Mouse (Mus musculus): ENCODE data around the gene Palld. TPM values are rescaled to one million over a fixed set of nuclear protein-coding genes. Genes with fewer than 3 reads are reported as not detected.

Gene Palld
- polyA plus RNA-seq, 1 experiment from 2014 or later = 62.9 TPM

- WGBS = 3% methylated on average over 8 of the region's 8 CpGs
- DNase-seq (ENCODE audit: low spot score) (peak; percentile 61), ATAC-seq (ENCODE audit: insufficient number of reproducible peaks, low FRiP score, low TSS enrichment, low read depth) (no peak)
- Histone ChIP-seq H3K27ac (replicated peaks; ENCODE audit: low read depth, low read length) (0 out of 2 replicates have a peak overlapping the region, but pooled peaks have one; percentile 1), H3K27me3 (ENCODE audit: control insufficient read depth, insufficient read depth, low read length) (no peaks in the 10 kb centered on the region), H3K4me1 (ENCODE audit: control insufficient read depth, insufficient read depth, low read length) (peaks cover 9% of the 10 kb centered on the region), H3K9ac (ENCODE audit: low read length) (no peak overlapping the region), H3K36me3 (ENCODE audit: control insufficient read depth, insufficient read depth, low read length) (no peaks in the 10 kb centered on the region), H3K9me3 (ENCODE audit: control insufficient read depth, low read length) (no peaks in the 10 kb centered on the region), H3K4me3 (ENCODE audit: low read depth, low read length) (peak overlapping the region; percentile 48), H3K4me2 (ENCODE audit: low read depth, severe bottlenecking) (peak overlapping the region; percentile 44)
Observed at GRCm38 (mm10) chr8:61591446-61591845, 311.0 kb downstream of the Palld start.

DNA sequence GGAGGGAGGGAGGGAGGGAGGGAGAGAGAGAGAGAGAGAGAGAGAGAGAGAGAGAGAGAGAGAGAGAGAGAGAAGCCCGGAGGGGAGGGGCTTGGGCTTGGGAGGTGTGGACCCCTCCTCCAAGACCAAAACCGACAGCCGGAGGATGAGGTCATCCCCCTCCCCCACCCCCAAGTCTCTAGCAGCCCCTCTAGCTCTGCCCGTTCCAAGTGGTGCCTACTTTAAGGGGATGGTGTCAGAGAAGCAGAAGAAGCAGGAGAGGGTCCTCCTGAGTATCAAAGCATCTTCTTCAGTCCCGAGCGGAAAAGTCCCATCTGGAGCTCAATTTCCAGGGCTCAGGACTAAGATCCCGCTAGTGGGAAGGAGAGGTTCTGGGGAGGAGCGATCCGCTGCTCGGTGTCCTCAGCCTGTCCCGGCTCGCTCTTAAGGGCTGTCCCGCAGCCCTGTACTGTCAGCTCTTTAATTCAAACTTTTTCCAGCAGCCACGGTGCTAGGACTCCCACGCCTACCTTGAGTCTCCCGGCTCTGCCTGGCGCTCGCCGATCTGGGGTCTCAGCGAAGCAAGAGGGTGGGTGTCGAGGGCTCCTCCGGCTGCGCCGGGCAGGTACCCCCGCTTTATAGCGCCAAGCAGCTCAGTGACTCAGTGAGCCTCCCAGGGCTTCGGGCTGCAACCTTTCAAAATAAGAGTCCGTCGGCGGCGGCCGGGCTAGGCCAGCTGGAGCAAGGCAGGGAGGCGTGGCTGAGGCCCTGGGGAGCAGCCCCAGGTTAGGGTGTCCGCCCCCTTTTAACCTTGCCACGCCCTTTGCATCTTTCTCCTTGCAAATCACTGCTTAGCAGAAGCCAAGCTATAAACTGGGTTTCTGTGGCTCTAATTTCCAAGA lies 311.7 kb downstream of the Palld start:
- H3K9ac ChIP-seq (ENCODE audit: low read length) = peak overlapping the region; percentile 49
- WGBS = under 1% methylated on average over 34 of the region's 35 CpGs
- no peaks in the 10 kb centered on the region for H3K9me3 ChIP-seq (ENCODE audit: control insufficient read depth, low read length)
- H3K27ac ChIP-seq (replicated peaks; ENCODE audit: low read depth, low read length) = peak overlapping the region; percentile 30
- H3K36me3 ChIP-seq (ENCODE audit: control insufficient read depth, insufficient read depth, low read length) = no peaks in the 10 kb centered on the region
- ATAC-seq (ENCODE audit: insufficient number of reproducible peaks, low FRiP score, low TSS enrichment, low read depth) = peak; percentile 89
- peak overlapping the region; percentile 44 for H3K4me2 ChIP-seq (ENCODE audit: low read depth, severe bottlenecking)
- no peaks in the 10 kb centered on the region for H3K27me3 ChIP-seq (ENCODE audit: control insufficient read depth, insufficient read depth, low read length)
- peak; percentile 95 for DNase-seq (ENCODE audit: low spot score)
- H3K4me1 ChIP-seq (ENCODE audit: control insufficient read depth, insufficient read depth, low read length) = peaks cover 9% of the 10 kb centered on the region
- H3K4me3 ChIP-seq (ENCODE audit: low read depth, low read length) = peak overlapping the region; percentile 48

GRCm38 (mm10) chr8:61589972-61590391 lies 312.5 kb downstream of the Palld start:
- peak; percentile 19; the same call in 1 of the 2 replicates for ATAC-seq (ENCODE audit: insufficient number of reproducible peaks, low FRiP score, low TSS enrichment, low read depth)
- H3K4me1 ChIP-seq (ENCODE audit: control insufficient read depth, insufficient read depth, low read length) = peaks cover 9% of the 10 kb centered on the region

GRCm38 (mm10) chr8:61588336-61588735 lies 314.2 kb downstream of the Palld start:
- ATAC-seq (ENCODE audit: insufficient number of reproducible peaks, low FRiP score, low TSS enrichment, low read depth) (no peak), DNase-seq (ENCODE audit: low spot score) (no peak)
- peaks cover 9% of the 10 kb centered on the region for H3K4me1 ChIP-seq (ENCODE audit: control insufficient read depth, insufficient read depth, low read length)
- H3K9me3 ChIP-seq (ENCODE audit: control insufficient read depth, low read length) = no peaks in the 10 kb centered on the region
- H3K27me3 ChIP-seq (ENCODE audit: control insufficient read depth, insufficient read depth, low read length) = no peaks in the 10 kb centered on the region
- H3K4me2 ChIP-seq (ENCODE audit: low read depth, severe bottlenecking) = no peak overlapping the region
- H3K36me3 ChIP-seq (ENCODE audit: control insufficient read depth, insufficient read depth, low read length) = no peaks in the 10 kb centered on the region; the same call in 1 of the 2 replicates
- WGBS = 77% methylated on average over 1 of the region's 1 CpGs
- no peak overlapping the region for H3K4me3 ChIP-seq (ENCODE audit: low read depth, low read length)
- no peak overlapping the region for H3K27ac ChIP-seq (replicated peaks; ENCODE audit: low read depth, low read length)
- no peak overlapping the region for H3K9ac ChIP-seq (ENCODE audit: low read length)

More at GRCm38 (mm10) chr8:61589972-61590391, 312.5 kb downstream of the Palld start:
- DNase-seq (ENCODE audit: low spot score) = peak; percentile 54
- H3K4me3 ChIP-seq (ENCODE audit: low read depth, low read length) = peak overlapping the region; percentile 48
- H3K9me3 ChIP-seq (ENCODE audit: control insufficient read depth, low read length) = no peaks in the 10 kb centered on the region
- no peaks in the 10 kb centered on the region for H3K36me3 ChIP-seq (ENCODE audit: control insufficient read depth, insufficient read depth, low read length)
- peak overlapping the region; percentile 38; the same call in 1 of the 2 replicates for H3K9ac ChIP-seq (ENCODE audit: low read length)
- peak overlapping the region; percentile 44 for H3K4me2 ChIP-seq (ENCODE audit: low read depth, severe bottlenecking)
- H3K27me3 ChIP-seq (ENCODE audit: control insufficient read depth, insufficient read depth, low read length) = no peaks in the 10 kb centered on the region
- 0 out of 2 replicates have a peak overlapping the region, but pooled peaks have one; percentile 47 for H3K27ac ChIP-seq (replicated peaks; ENCODE audit: low read depth, low read length)
- WGBS = 1% methylated on average over 11 of the region's 11 CpGs

GRCm38 (mm10) chr8:61587731-61588130 lies 314.8 kb downstream of the Palld start:
- Histone ChIP-seq H3K4me2 (ENCODE audit: low read depth, severe bottlenecking) (no peak overlapping the region), H3K9ac (ENCODE audit: low read length) (no peak overlapping the region), H3K27ac (replicated peaks; ENCODE audit: low read depth, low read length) (no peak overlapping the region), H3K4me1 (ENCODE audit: control insufficient read depth, insufficient read depth, low read length) (peaks cover 9% of the 10 kb centered on the region), H3K27me3 (ENCODE audit: control insufficient read depth, insufficient read depth, low read length) (no peaks in the 10 kb centered on the region), H3K36me3 (ENCODE audit: control insufficient read depth, insufficient read depth, low read length) (no peaks in the 10 kb centered on the region; the same call in 1 of the 2 replicates), H3K4me3 (ENCODE audit: low read depth, low read length) (no peak overlapping the region), H3K9me3 (ENCODE audit: control insufficient read depth, low read length) (no peaks in the 10 kb centered on the region)
- ATAC-seq (ENCODE audit: insufficient number of reproducible peaks, low FRiP score, low TSS enrichment, low read depth) = no peak
- 71% methylated on average over 3 of the region's 3 CpGs for WGBS
- DNase-seq (ENCODE audit: low spot score) = no peak

DNA sequence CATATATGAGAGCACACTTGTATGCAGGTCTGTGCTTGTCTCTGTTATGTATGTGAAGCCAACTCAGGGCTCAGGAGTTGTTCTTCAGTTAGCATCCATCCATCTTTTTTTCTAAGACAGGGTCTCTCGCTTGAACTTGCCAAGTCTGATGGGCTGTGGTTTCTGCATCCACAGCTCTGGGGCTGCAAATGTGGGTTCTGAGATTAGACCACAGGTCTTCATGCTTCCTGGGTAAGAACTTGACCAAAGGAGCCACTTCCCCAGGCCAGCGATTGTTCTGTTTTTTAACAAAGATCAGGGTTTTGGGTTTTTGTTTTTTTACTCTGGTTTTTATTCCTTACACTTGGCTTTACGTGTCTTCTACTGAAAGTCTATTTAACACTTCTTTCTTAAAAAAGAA lies 316.0 kb downstream of the Palld start:
- Histone ChIP-seq H3K4me1 (ENCODE audit: control insufficient read depth, insufficient read depth, low read length) (0 out of 2 replicates have a peak, but pooled peaks cover 2% of the 10 kb centered on the region), H3K36me3 (ENCODE audit: control insufficient read depth, insufficient read depth, low read length) (peaks cover 2% of the 10 kb centered on the region; the same call in 1 of the 2 replicates), H3K4me2 (ENCODE audit: low read depth, severe bottlenecking) (no peak overlapping the region), H3K27me3 (ENCODE audit: control insufficient read depth, insufficient read depth, low read length) (no peaks in the 10 kb centered on the region), H3K27ac (replicated peaks; ENCODE audit: low read depth, low read length) (no peak overlapping the region), H3K9ac (ENCODE audit: low read length) (no peak overlapping the region), H3K9me3 (ENCODE audit: control insufficient read depth, low read length) (no peaks in the 10 kb centered on the region), H3K4me3 (ENCODE audit: low read depth, low read length) (no peak overlapping the region)
- DNase-seq (ENCODE audit: low spot score) (no peak), ATAC-seq (ENCODE audit: insufficient number of reproducible peaks, low FRiP score, low TSS enrichment, low read depth) (no peak)
- 91% methylated on average over 3 of the region's 3 CpGs for WGBS

DNA sequence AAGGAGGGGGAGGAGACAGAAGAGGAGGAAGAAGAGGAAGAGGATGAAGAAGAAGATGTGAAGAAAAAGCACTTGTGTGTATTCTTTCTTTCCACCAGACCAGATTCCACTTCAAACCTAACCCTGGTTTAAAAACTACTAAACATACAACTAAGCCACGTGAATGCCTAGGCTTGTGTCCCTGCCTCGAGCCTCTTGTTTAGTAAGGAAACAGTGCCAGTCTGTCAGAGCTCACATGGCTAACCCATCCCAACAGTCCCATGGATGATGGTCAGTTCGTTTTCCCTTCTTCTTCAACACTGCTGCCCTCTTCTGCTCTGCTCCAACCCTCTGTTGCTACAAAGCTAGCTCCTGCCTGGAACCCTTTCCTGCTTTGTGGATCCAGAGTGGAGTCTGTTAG lies 316.7 kb downstream of the Palld start:
- no peak for ATAC-seq (ENCODE audit: insufficient number of reproducible peaks, low FRiP score, low TSS enrichment, low read depth)

DNA sequence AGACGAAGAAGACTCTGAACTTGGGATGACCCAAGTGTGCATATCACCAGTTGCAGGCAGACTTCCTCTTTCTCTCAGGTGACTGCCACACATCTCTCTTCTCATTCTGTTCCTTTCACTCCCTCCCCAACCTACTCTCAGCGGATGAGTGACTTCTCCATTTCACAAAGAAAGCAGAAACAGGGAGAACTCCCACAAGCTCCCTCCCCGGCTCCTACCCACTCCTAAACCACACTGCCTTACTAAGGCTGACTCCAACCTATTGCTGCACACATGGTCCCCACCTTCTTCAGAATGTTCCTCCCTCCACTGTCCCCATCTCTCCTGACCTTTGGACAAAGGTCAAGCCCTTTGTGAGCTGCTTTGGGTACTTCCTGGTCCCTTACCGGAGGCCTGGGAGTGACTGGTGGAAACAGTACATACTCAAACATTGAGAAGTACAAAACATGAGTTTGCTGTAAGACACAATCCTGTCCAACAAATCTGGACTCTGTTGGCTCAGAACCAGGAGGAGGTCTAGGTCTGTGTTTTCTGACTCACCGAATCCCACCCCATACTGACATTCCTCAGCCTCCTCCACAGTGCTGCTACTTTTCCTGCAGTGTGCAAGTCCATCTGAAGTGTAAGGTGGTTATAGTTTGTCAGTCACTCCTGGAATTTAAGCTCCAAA lies 317.6 kb downstream of the Palld start:
- Histone ChIP-seq H3K36me3 (ENCODE audit: control insufficient read depth, insufficient read depth, low read length) (peaks cover 2% of the 10 kb centered on the region; the same call in 1 of the 2 replicates), H3K9me3 (ENCODE audit: control insufficient read depth, low read length) (no peaks in the 10 kb centered on the region), H3K27me3 (ENCODE audit: control insufficient read depth, insufficient read depth, low read length) (no peaks in the 10 kb centered on the region), H3K4me3 (ENCODE audit: low read depth, low read length) (no peak overlapping the region), H3K4me2 (ENCODE audit: low read depth, severe bottlenecking) (no peak overlapping the region), H3K27ac (replicated peaks; ENCODE audit: low read depth, low read length) (no peak overlapping the region), H3K4me1 (ENCODE audit: control insufficient read depth, insufficient read depth, low read length) (0 out of 2 replicates have a peak, but pooled peaks cover 3% of the 10 kb centered on the region), H3K9ac (ENCODE audit: low read length) (no peak overlapping the region)
- no peak for DNase-seq (ENCODE audit: low spot score)
- no peak for ATAC-seq (ENCODE audit: insufficient number of reproducible peaks, low FRiP score, low TSS enrichment, low read depth)
- WGBS = 84% methylated on average over 5 of the region's 5 CpGs

More for the DNA sequence above, 316.7 kb downstream of the Palld start:
- no peaks in the 10 kb centered on the region for H3K4me1 ChIP-seq (ENCODE audit: control insufficient read depth, insufficient read depth, low read length)
- no peaks in the 10 kb centered on the region for H3K27me3 ChIP-seq (ENCODE audit: control insufficient read depth, insufficient read depth, low read length)
- 78% methylated on average over 3 of the region's 3 CpGs for WGBS
- H3K27ac ChIP-seq (replicated peaks; ENCODE audit: low read depth, low read length) = no peak overlapping the region
- peaks cover 2% of the 10 kb centered on the region; the same call in 1 of the 2 replicates for H3K36me3 ChIP-seq (ENCODE audit: control insufficient read depth, insufficient read depth, low read length)
- H3K9me3 ChIP-seq (ENCODE audit: control insufficient read depth, low read length) = no peaks in the 10 kb centered on the region
- no peak overlapping the region for H3K9ac ChIP-seq (ENCODE audit: low read length)
- H3K4me2 ChIP-seq (ENCODE audit: low read depth, severe bottlenecking) = no peak overlapping the region
- no peak overlapping the region for H3K4me3 ChIP-seq (ENCODE audit: low read depth, low read length)
- no peak for DNase-seq (ENCODE audit: low spot score)

Measured in limb, embryonic 11.5 days (tissue).